Mouse (Mus musculus) heart, postnatal 4 days (tissue): ENCODE measurements at regions not wholly inside any gene's neighbourhood (a gene's known extent, or its start where the extent isn't known, plus 50 kb on each side); places are given as distances from the start of the nearest gene placed in this dataset.

Source experiments
- DNase-seq: peaks from one replicate; pipeline ENCODE4 v3.0.0; 2021

- DNase-seq, result peak; percentile 37
These were observed 173.1 kb upstream of the Tnp1 start for GRCm38 (mm10) chr1:73188796-73189195.

GRCm38 (mm10) chr1:73184477-73184876, 168.8 kb upstream of the Tnp1 start:
- DNase-seq, result no peak

GRCm38 (mm10) chr1:73178810-73179209, 163.1 kb upstream of the Tnp1 start:
- DNase-seq, result no peak

GRCm38 (mm10) chr1:73177076-73177475, 161.4 kb upstream of the Tnp1 start:
- no peak for DNase-seq

GRCm38 (mm10) chr1:73170668-73171008, 154.9 kb upstream of the Tnp1 start:
- DNase-seq, result peak; percentile 7

GRCm38 (mm10) chr1:73169929-73170667, 154.4 kb upstream of the Tnp1 start:
- no peak for DNase-seq

GRCm38 (mm10) chr1:73169077-73169869, 153.6 kb upstream of the Tnp1 start:
- no peak for DNase-seq

- DNase-seq, result no peak
These were observed 144.5 kb upstream of the Tnp1 start for GRCm38 (mm10) chr1:73160199-73160598.

GRCm38 (mm10) chr1:73159405-73159976, 143.8 kb upstream of the Tnp1 start:
- no peak for DNase-seq

GRCm38 (mm10) chr1:73153438-73154097, 137.9 kb upstream of the Tnp1 start:
- peak; percentile 54 for DNase-seq

- DNase-seq, result no peak
These were observed 134.2 kb upstream of the Tnp1 start for GRCm38 (mm10) chr1:73149926-73150325.

GRCm38 (mm10) chr1:73142845-73143244, 127.1 kb upstream of the Tnp1 start:
- no peak for DNase-seq

GRCm38 (mm10) chr1:73140557-73141345, 125.0 kb upstream of the Tnp1 start:
- peak; percentile 20 for DNase-seq

- DNase-seq, result no peak
These were observed 114.6 kb upstream of the Tnp1 start for GRCm38 (mm10) chr1:73130215-73130861.

GRCm38 (mm10) chr1:73123012-73123411, 107.3 kb upstream of the Tnp1 start:
- DNase-seq, result no peak

GRCm38 (mm10) chr1:73118661-73119060, 103.0 kb upstream of the Tnp1 start:
- DNase-seq, result no peak

GRCm38 (mm10) chr1:73116526-73116925, 100.8 kb upstream of the Tnp1 start:
- no peak for DNase-seq

- DNase-seq, result no peak
These were observed 100.1 kb upstream of the Tnp1 start for GRCm38 (mm10) chr1:73115854-73116253.

- DNase-seq, result peak; percentile 17
These were observed 97.4 kb upstream of the Tnp1 start for GRCm38 (mm10) chr1:73113137-73113536.

GRCm38 (mm10) chr1:73112711-73113110, 97.0 kb upstream of the Tnp1 start:
- no peak for DNase-seq

GRCm38 (mm10) chr1:73111911-73112310, 96.2 kb upstream of the Tnp1 start:
- no peak for DNase-seq
